Mouse (Mus musculus) megakaryocyte, embryonic 14.5 days (primary cell): ENCODE data around the gene Cenpj.

Experiments used
- FLI1 ChIP-seq: IDR thresholded peaks from 2 replicates; pipeline ENCODE4 v1.6.1; 2012; ENCODE audit warnings: low read length, inconsistent platforms, mixed read lengths
- GATA1 ChIP-seq: IDR thresholded peaks from 3 replicates; pipeline ENCODE4 v1.6.1; 2012; ENCODE audit warnings: mixed read lengths, low read length, inconsistent platforms, borderline replicate concordance

DNA sequence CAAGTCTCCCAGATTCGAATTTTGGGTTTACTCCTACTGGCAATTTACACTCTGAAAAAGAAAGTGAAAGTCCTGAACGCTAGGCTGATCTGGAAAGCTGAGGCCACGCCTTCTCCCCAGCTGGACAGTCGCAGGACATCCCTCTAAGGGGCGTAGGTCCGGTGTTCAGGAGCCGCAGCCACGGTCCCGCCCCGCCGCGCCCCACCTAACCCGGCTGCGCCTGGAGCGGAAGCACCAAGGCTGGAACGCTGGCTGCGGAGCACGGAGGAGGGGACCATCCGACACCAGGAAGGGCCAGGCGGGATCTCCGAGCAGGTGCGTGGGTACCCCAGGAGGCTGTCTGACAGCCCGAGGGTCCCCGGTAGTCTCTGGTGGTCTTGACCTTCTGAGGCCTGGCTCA lies at the start of gene Cenpj, which contains the start of gene Parp4:
- TF ChIP-seq GATA1 (no peak), FLI1 (no peak)
